Mouse (Mus musculus) limb, embryonic 10.5 days (tissue): Measurements from ENCODE around the gene Gm9803. TPM values are rescaled to one million over a fixed set of nuclear protein-coding genes. Genes with fewer than 3 reads are reported as not detected.

ENCODE experiments used
- DNase-seq: peaks from one replicate; pipeline ENCODE4 v3.0.0-alpha.2; 2017; ENCODE audit warnings: low spot score
- H3K27ac ChIP-seq: fragments of 300-500 bp; sonication (generic); 2 replicates; pipeline ENCODE4 v1.5.1; 2016; ENCODE audit warnings: mild to moderate bottlenecking
- H3K27me3 ChIP-seq: fragments of 300-500 bp; sonication (generic); 2 replicates; pipeline ENCODE4 v1.6.1; 2016; ENCODE audit warnings: low read depth, mild to moderate bottlenecking; ENCODE audit not compliant: poor library complexity, severe bottlenecking
- H3K36me3 ChIP-seq: fragments of 300-500 bp; sonication (generic); 2 replicates; pipeline ENCODE4 v1.6.1; 2016; ENCODE audit warnings: mild to moderate bottlenecking, moderate library complexity
- H3K4me1 ChIP-seq: fragments of 300-500 bp; sonication (generic); 2 replicates; pipeline ENCODE4 v1.6.1; 2016
- H3K4me3 ChIP-seq: fragments of 300-500 bp; sonication (generic); 2 replicates; pipeline ENCODE4 v1.5.1; 2016; ENCODE audit warnings: mild to moderate bottlenecking, moderate library complexity
- H3K9me3 ChIP-seq: fragments of 300-500 bp; sonication (generic); replicated peaks from 2 replicates; pipeline ENCODE4 v1.6.1; 2016; ENCODE audit warnings: mild to moderate bottlenecking
- WGBS: fragments of 180-500 bp; shearing (Covaris S2); methylation state at CpG from one replicate; pipeline ENCODE4 v1.1.7; 2016; 5-methylcytosine and 5-hydroxymethylcytosine counted together
- polyA plus RNA-seq: library from polyadenylated mRNA; unstranded; fragments of >200 nt; fragmentation: Nextera tagmentation; extraction: Ambion mirVana; gene quantifications from 2 replicates; pipeline ENCODE4 v1.2.1, GENCODE M21; 2016

The Gm9803 gene
- polyA plus RNA-seq, 1 experiment from 2014 or later = 11.1 TPM

- 82% methylated on average over 13 of the region's 13 CpGs for WGBS
- no peak for DNase-seq
- H3K27me3 ChIP-seq = no peaks in the 10 kb centered on the region
- H3K36me3 ChIP-seq = peaks cover 29% of the 10 kb centered on the region
- no peak overlapping the region for H3K27ac ChIP-seq
- no peaks in the 10 kb centered on the region for H3K9me3 ChIP-seq
- no peak overlapping the region for H3K4me3 ChIP-seq
- 0 out of 2 replicates have a peak, but pooled peaks cover 4% of the 10 kb centered on the region for H3K4me1 ChIP-seq
Observed at GRCm38 (mm10) chr10:43518368-43518767, 5.5 kb upstream of the Gm9803 start.

GRCm38 (mm10) chr10:43519977-43520376, 3.9 kb upstream of the Gm9803 start:
- Histone ChIP-seq H3K4me1 (0 out of 2 replicates have a peak, but pooled peaks cover 4% of the 10 kb centered on the region), H3K9me3 (no peaks in the 10 kb centered on the region), H3K36me3 (peaks cover 20% of the 10 kb centered on the region), H3K27ac (no peak overlapping the region), H3K27me3 (no peaks in the 10 kb centered on the region), H3K4me3 (no peak overlapping the region)
- 94% methylated on average over 2 of the region's 2 CpGs for WGBS
- no peak for DNase-seq

DNA sequence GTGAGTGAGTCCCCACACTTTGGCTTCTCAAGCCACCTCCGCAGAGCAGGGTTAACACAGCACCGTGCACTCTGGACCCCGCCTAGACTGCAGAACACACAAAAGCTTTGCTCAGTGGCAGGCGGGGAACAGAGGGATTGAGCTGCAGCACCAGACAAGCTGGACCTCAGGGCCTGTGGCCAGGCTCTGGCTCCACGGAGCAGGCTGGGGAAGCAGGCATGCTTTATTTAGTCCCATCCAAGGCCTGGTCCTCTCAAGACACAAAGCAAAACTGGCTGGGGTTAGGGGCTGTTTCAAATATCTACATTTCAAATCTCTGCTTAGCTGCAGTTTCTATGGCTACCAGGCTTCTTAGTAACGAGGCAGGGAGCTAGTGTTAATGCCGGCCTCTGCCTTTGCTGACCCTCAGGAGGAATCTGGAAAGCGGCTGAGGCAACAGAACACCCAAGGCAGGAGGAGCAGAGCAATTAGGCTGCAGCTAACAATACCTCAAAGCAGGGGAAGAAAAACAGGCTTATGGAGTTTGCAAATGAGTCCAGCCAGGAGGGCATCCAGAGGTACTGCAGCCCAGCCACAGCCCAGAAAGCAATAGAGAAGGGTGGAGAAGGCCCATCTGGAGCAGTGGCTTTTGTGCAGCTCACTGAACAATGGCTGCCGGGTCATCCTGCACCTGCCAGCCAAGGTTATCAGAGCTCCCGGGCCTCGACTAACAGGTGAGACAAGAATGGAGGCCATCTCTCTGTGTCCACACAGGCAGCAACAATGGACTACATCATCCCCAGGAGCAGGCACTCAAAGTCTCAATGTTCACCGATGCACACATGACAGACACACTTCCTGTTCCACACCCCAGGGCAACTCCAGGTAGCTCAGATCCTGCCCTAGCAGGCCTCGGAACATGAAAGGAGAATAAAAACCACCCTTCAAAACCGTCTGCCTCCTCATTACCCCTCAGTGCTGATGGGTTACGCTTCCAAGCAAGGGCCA, 3.7 kb downstream of the Gm9803 start:
- H3K27ac ChIP-seq = peak overlapping the region; percentile 72
- H3K4me1 ChIP-seq = peaks cover 11% of the 10 kb centered on the region
- peaks cover 77% of the 10 kb centered on the region for H3K36me3 ChIP-seq
- 63% methylated on average over 15 of the region's 15 CpGs for WGBS
- H3K27me3 ChIP-seq = no peaks in the 10 kb centered on the region
- DNase-seq = no peak
- H3K4me3 ChIP-seq = no peak overlapping the region
- no peaks in the 10 kb centered on the region for H3K9me3 ChIP-seq

DNA sequence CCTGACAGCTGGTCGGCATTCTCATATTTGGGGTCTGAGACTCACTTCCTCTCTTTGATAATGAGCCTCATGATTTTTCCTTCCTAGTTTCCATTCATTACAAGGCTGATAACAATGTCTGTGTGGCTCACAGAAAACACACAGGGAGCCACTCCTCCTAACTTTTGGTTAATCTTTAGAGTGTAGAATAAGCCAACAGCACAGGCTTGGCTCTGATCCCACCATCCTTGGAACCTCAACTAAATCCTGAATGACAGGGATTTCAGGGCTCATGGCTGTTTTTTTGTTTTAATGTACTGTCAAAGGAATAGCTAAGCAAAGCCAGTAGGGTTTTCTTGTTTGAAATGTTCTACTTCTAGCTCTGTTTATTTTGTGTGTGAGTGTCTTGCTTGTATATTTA, 10.5 kb downstream of the Gm9803 start:
- Histone ChIP-seq H3K27me3 (no peaks in the 10 kb centered on the region), H3K36me3 (peaks cover 54% of the 10 kb centered on the region), H3K4me3 (no peak overlapping the region), H3K27ac (no peak overlapping the region), H3K9me3 (no peaks in the 10 kb centered on the region), H3K4me1 (peaks cover 3% of the 10 kb centered on the region)
- no peak for DNase-seq
- WGBS = 87% methylated on average over 1 of the region's 1 CpGs

DNA sequence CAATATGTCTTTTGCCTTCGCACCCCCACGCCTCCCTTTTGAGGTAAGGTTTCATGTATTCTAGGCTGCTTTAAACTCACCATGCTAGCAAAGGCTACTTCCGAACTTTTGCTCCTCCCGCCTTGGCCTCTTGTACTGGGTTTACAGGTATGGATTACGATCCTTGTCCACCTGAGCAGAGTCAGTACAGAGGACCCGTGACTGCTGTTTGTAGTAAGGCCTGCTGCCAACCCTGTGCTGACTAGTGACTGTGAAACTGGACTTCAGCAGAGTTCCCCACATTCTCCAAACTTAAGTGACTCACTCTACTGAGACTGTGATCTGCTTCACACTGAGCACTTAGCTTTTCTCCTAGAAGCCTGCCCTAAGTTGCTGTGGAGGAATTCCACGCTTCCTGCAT, 13.8 kb downstream of the Gm9803 start:
- no peak for DNase-seq
- H3K4me3 ChIP-seq = no peak overlapping the region

DNA sequence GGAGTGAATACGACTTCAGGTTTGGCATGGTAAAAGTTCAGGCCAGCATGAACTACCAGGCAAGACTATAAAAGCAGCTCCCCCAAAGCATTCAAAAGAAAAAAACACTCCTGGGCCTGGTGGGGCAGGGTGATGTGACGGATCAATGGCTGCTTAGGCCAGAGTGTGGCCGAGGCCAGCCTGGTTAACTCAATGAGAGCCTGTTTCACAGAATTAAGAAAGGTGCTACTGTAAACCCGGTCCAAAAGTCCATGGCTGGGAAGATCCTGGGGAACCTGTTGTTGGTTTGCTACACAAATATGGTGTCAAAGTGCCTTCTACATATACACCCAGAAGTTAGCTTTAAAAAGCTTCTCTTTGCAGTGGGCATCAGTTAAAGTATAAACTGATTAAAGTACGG, 14.9 kb downstream of the Gm9803 start:
- WGBS = 93% methylated on average over 5 of the region's 5 CpGs
- Histone ChIP-seq H3K4me3 (no peak overlapping the region), H3K36me3 (peaks cover 16% of the 10 kb centered on the region), H3K9me3 (no peaks in the 10 kb centered on the region), H3K27me3 (no peaks in the 10 kb centered on the region), H3K4me1 (peaks cover 18% of the 10 kb centered on the region), H3K27ac (no peak overlapping the region)
- DNase-seq = no peak

More for the DNA sequence above, 13.8 kb downstream of the Gm9803 start:
- no peaks in the 10 kb centered on the region for H3K9me3 ChIP-seq
- peaks cover 18% of the 10 kb centered on the region for H3K4me1 ChIP-seq
- no peak overlapping the region for H3K27ac ChIP-seq
- 90% methylated on average over 7 of the region's 7 CpGs for WGBS
- H3K36me3 ChIP-seq = peaks cover 23% of the 10 kb centered on the region
- no peaks in the 10 kb centered on the region for H3K27me3 ChIP-seq

- no peaks in the 10 kb centered on the region for H3K9me3 ChIP-seq
- peaks cover 18% of the 10 kb centered on the region for H3K4me1 ChIP-seq
- no peaks in the 10 kb centered on the region for H3K27me3 ChIP-seq
- peak overlapping the region; percentile 87 for H3K27ac ChIP-seq
- peaks cover 16% of the 10 kb centered on the region for H3K36me3 ChIP-seq
- peak overlapping the region; percentile 67 for H3K4me3 ChIP-seq
- DNase-seq = no peak
- WGBS = 21% methylated on average over 12 of the region's 12 CpGs
Observed at GRCm38 (mm10) chr10:43539746-43540310, 15.9 kb downstream of the Gm9803 start.

DNA sequence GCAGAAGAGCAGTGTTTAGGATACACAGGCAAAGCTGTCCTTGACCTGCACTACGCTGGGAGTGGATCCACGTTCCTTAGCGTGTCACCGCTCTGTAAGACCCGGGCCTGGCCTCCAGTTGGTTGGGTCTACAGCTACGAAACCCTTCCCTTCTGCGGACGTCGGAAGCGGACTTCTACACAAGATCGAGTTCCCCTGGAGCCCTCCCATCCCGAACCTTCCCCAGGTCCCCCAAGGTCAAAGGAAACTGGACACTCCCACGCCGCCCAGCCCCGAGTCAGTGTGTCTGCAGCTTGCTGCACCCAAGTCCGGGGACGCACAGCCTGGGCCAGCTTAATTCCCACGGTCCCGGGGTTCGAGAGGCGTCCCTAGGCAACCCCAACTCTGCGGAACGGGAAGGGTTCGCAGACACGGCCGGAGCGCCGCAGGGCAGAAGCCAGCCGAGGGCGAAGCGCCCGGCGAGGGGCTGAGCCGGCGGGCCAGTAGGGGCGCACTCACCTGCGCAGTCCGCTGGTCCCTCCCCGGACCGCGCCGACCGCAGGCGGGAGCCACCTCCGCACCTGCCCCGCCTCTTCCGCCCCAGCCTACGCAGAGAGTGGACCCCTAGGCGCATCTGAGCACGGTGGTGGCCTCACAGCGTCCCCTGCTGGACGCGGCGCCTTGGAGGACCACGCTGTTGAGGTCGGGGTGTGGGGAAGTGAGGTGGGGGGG, 16.7 kb downstream of the Gm9803 start, which contains the start of gene 1700021F05Rik:
1700021F05Rik (minus strand) TSS at position 553 of the 711 bp plus-strand sequence.
- H3K36me3 ChIP-seq = peaks cover 10% of the 10 kb centered on the region
- peak; percentile 99 for DNase-seq
- WGBS = under 1% methylated on average over 56 of the region's 56 CpGs
- peaks cover 18% of the 10 kb centered on the region for H3K4me1 ChIP-seq
- no peaks in the 10 kb centered on the region for H3K27me3 ChIP-seq
- H3K27ac ChIP-seq = peak within 1 kb of the TSS; percentile 87
- H3K4me3 ChIP-seq = peak within 1 kb of the TSS; percentile 67
- H3K9me3 ChIP-seq = no peaks in the 10 kb centered on the region

DNA sequence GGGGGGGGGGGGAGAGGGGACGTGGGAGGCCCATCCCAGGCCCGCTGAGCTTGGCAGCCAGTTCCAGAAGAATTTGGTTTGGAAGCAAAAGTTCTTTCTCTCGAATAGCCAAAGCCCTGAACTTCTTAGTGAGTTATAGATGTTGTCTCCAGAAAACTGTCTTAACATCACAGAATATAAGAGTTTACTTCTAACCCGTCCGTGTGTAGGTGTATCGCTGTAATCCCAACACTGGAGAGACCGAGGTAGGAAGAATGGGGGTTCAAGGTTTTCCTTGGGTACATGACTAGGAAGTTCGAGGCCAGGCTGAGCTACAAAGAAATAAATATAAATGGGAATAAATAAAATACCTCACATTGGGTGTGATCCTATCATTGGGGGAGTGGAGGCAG, 17.3 kb downstream of the Gm9803 start:
- Histone ChIP-seq H3K36me3 (peaks cover 5% of the 10 kb centered on the region; the same call in 1 of the 2 replicates), H3K4me3 (peak overlapping the region; percentile 67), H3K27ac (peak overlapping the region; percentile 87; the same call in 1 of the 2 replicates), H3K4me1 (peaks cover 18% of the 10 kb centered on the region), H3K9me3 (no peaks in the 10 kb centered on the region), H3K27me3 (no peaks in the 10 kb centered on the region)
- WGBS = 49% methylated on average over 8 of the region's 8 CpGs
- no peak for DNase-seq

DNA sequence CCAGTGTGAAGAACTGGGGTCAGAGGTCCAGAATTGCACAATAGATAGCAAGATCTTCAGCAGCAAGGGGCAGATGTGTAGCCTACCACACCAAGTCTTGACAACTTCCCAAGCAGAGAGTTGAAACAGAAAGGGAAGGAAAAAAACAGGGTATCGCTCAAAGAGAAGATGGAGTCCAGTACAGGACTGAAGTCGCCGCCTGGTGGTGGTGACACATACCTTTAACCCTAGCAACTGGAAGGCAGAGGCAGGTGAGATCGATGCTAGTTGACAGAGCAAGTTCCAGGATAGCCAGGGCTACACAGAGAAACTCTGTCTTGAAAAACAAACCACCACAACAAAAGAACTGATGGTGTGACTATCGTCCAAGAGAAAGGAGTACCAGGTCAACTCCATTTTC, 25.5 kb downstream of the Gm9803 start:
- no peaks in the 10 kb centered on the region for H3K27me3 ChIP-seq
- peaks cover 5% of the 10 kb centered on the region; the same call in 1 of the 2 replicates for H3K4me1 ChIP-seq
- H3K36me3 ChIP-seq = no peaks in the 10 kb centered on the region
- no peak for DNase-seq
- no peak overlapping the region for H3K4me3 ChIP-seq
- H3K27ac ChIP-seq = no peak overlapping the region
- no peaks in the 10 kb centered on the region for H3K9me3 ChIP-seq
- 62% methylated on average over 5 of the region's 5 CpGs for WGBS

GRCm38 (mm10) chr10:43550923-43551322, 27.0 kb downstream of the Gm9803 start:
- 28% methylated on average over 3 of the region's 3 CpGs for WGBS
- Histone ChIP-seq H3K9me3 (no peaks in the 10 kb centered on the region), H3K27me3 (no peaks in the 10 kb centered on the region), H3K4me1 (peaks cover 5% of the 10 kb centered on the region; the same call in 1 of the 2 replicates), H3K27ac (no peak overlapping the region), H3K36me3 (no peaks in the 10 kb centered on the region), H3K4me3 (no peak overlapping the region)
- DNase-seq = no peak

DNA sequence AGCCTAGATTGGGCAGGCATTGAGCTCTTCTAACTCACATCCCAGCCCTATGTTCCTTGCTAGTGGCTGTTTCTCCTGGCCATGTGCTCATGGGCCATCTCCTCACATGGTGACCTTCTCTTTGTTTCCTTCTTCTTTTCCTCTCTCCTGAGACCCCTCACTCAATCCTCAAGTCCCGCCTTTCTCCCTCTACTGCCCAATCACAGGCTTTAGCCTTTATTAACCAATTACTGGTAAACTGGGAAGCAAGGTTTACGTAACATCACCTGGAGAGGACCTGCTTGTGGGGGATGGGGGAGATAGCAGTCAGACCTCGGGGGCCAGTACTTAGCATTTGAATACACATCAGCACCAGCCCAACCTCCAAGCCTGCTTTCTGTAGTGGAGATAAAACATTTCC, 27.5 kb downstream of the Gm9803 start:
- WGBS = 34% methylated on average over 3 of the region's 3 CpGs
- H3K9me3 ChIP-seq = no peaks in the 10 kb centered on the region
- DNase-seq = no peak

More for the DNA sequence above, 27.5 kb downstream of the Gm9803 start:
- peaks cover 5% of the 10 kb centered on the region; the same call in 1 of the 2 replicates for H3K4me1 ChIP-seq
- no peaks in the 10 kb centered on the region for H3K36me3 ChIP-seq
- H3K27ac ChIP-seq = no peak overlapping the region
- no peaks in the 10 kb centered on the region for H3K27me3 ChIP-seq
- H3K4me3 ChIP-seq = no peak overlapping the region
